Mouse (Mus musculus) stomach, embryonic 16.5 days (tissue): ENCODE data around the gene Pik3ip1. TPM values are rescaled to one million over a fixed set of nuclear protein-coding genes. Genes with fewer than 3 reads are reported as not detected.

Experiments used
- ATAC-seq: fragments of 200-750 bp; cut with Nextera tagmentation; 2 replicates; pipeline ENCODE4 v1.8.0; 2017; ENCODE audit warnings: moderate number of reproducible peaks, moderate TSS enrichment; ENCODE audit not compliant: insufficient read depth, low FRiP score
- H3K27ac ChIP-seq: fragments of 300-500 bp; sonication (generic); 2 replicates; pipeline ENCODE4 v1.5.1; 2014; ENCODE audit warnings: low read length
- H3K27me3 ChIP-seq: fragments of 300-500 bp; sonication (generic); 2 replicates; pipeline ENCODE4 v1.6.1; 2014; ENCODE audit warnings: low read length, control low read depth, mixed read lengths; ENCODE audit not compliant: control insufficient read depth, insufficient read depth
- H3K36me3 ChIP-seq: fragments of 300-500 bp; sonication (generic); 2 replicates; pipeline ENCODE4 v1.6.1; 2014; ENCODE audit warnings: low read length; ENCODE audit not compliant: control insufficient read depth, insufficient read depth
- H3K4me1 ChIP-seq: fragments of 300-500 bp; sonication (generic); 2 replicates; pipeline ENCODE4 v1.6.1; 2014; ENCODE audit warnings: low read length, control low read depth, mixed read lengths; ENCODE audit not compliant: control insufficient read depth, insufficient read depth
- H3K4me2 ChIP-seq: fragments of 300-500 bp; sonication (generic); 2 replicates; pipeline ENCODE4 v1.6.1; 2014; ENCODE audit warnings: low read depth, low read length, mixed read lengths
- H3K4me3 ChIP-seq: fragments of 300-500 bp; sonication (generic); replicated peaks from 2 replicates; pipeline ENCODE4 v1.5.1; 2014; ENCODE audit warnings: mild to moderate bottlenecking, low read length
- H3K9ac ChIP-seq: fragments of 300-500 bp; sonication (generic); 2 replicates; pipeline ENCODE4 v1.6.1; 2014; ENCODE audit warnings: low read length
- H3K9me3 ChIP-seq: fragments of 300-500 bp; sonication (generic); replicated peaks from 2 replicates; pipeline ENCODE4 v1.6.1; 2016; ENCODE audit warnings: low read length, control low read depth; ENCODE audit not compliant: control insufficient read depth
- WGBS: fragments of 180-500 bp; shearing (Covaris S2); extraction: QIAGEN DNeasy Blood & Tissue Kit; methylation state at CpG from one replicate; pipeline ENCODE4 v1.1.7; 2014; 5-methylcytosine and 5-hydroxymethylcytosine counted together
- polyA plus RNA-seq: library from polyadenylated mRNA; unstranded; fragments of >200 nt; fragmentation: Nextera tagmentation; extraction: Ambion mirVana; gene quantifications from 2 replicates; pipeline ENCODE4 v1.2.1, GENCODE M21; 2015

Pik3ip1 gene
- polyA plus RNA-seq, 1 experiment from 2014 or later, result 11.8 TPM

DNA sequence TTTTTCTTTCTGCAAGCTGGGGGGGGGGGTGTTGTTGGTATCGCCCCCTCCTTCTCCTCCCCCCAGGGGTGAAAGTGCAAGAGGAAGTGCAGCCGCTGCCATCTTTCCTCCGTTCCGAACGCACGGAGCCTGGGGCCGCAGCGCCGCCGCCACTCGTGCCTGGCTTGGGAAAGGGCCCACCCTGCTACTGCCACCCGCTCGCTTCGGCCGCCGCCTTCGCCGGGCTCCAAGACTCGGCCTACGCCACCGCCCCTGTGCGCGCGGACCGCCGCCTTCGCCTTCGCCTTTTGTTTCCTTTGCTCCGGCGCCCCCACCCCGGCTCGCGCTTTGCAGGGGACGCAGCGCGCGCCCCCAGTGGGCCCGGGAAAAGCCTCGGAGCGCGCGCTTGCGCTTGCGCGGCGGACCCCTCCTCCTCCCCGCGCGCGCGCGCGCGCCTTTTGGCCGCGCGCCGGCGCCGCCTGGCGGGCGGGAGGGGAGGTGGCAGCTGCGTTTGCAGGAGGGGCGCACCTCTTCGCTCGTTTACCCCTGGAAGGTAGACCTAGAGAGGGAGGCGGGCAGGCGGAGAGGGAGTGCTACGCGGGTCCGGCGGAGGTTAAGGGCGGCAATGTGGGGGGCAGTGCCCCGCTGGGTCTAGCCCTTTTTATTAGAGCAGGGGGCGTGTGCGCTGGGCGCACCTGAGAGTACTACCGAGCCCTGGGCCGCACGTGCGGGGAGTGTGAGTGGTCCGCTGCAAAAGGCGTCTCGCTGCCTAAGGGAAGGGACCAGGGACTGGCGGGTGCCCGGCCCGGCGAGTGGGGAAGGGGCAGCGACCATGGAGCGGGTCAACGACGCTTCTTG is 40.2 kb upstream of the Pik3ip1 start:
- H3K9me3 ChIP-seq, result no peaks in the 10 kb centered on the region

DNA sequence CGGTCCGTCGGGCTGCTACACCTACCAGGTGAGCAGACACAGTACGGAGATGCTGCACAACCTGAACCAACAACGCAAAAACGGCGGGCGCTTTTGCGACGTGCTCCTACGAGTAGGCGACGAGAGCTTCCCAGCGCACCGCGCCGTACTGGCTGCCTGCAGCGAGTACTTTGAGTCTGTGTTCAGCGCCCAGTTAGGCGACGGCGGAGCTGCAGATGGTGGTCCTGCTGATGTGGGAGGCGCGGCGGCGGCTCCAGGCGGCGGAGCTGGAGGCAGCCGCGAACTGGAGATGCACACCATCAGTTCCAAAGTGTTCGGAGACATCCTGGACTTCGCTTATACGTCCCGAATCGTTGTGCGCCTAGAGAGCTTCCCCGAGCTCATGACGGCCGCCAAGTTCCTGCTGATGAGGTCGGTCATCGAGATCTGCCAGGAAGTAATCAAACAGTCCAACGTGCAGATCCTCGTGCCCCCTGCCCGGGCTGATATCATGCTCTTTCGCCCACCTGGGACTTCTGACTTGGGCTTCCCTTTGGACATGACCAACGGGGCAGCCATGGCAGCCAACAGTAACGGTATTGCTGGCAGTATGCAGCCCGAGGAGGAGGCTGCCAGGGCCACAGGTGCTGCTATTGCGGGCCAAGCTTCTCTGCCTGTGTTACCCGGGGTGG is 39.4 kb upstream of the Pik3ip1 start:
- H3K4me2 ChIP-seq, result peak overlapping the region; percentile 97
- H3K4me1 ChIP-seq, result peaks cover 44% of the 10 kb centered on the region
- H3K4me3 ChIP-seq, result peak overlapping the region; percentile 85
- no peaks in the 10 kb centered on the region for H3K9me3 ChIP-seq
- peaks cover 7% of the 10 kb centered on the region; the same call in 1 of the 2 replicates for H3K36me3 ChIP-seq
- no peaks in the 10 kb centered on the region for H3K27me3 ChIP-seq
- H3K27ac ChIP-seq, result peak overlapping the region; percentile 100
- under 1% methylated on average over 50 of the region's 50 CpGs for WGBS
- H3K9ac ChIP-seq, result peak overlapping the region; percentile 99
- no peak for ATAC-seq

More for the DNA sequence above, 40.2 kb upstream of the Pik3ip1 start:
- ATAC-seq, result peak; percentile 74
- peak overlapping the region; percentile 85 for H3K4me3 ChIP-seq
- H3K9ac ChIP-seq, result peak overlapping the region; percentile 99
- peak overlapping the region; percentile 97 for H3K4me2 ChIP-seq
- H3K27me3 ChIP-seq, result no peaks in the 10 kb centered on the region
- under 1% methylated on average over 85 of the region's 92 CpGs for WGBS
- peak overlapping the region; percentile 100 for H3K27ac ChIP-seq
- H3K36me3 ChIP-seq, result peaks cover 7% of the 10 kb centered on the region; the same call in 1 of the 2 replicates
- H3K4me1 ChIP-seq, result peaks cover 39% of the 10 kb centered on the region

DNA sequence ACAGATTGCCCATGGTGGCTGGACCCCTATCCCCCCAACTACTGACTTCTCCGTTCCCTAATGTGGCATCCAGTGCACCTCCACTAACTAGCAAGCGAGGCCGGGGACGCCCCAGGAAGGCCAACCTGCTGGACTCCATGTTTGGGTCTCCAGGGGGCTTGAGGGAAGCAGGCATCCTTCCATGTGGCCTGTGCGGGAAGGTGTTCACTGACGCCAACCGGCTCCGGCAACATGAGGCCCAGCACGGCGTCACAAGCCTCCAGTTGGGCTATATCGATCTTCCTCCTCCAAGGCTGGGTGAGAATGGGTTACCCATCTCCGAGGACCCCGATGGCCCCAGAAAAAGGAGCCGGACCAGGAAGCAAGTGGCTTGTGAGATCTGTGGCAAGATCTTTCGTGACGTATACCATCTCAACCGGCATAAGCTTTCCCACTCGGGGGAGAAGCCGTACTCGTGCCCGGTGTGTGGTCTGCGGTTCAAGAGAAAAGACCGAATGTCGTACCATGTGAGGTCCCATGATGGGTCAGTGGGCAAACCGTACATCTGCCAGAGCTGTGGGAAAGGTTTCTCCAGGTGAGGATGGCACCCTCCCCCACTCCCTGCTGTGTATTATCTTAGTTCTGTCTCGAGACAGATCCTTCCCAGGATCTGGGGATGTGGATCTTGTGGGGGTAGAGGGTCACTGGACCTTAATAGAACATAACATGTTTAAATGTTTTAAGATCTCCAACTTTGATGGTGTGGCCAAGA is 38.7 kb upstream of the Pik3ip1 start:
- no peaks in the 10 kb centered on the region for H3K9me3 ChIP-seq
- peak overlapping the region; percentile 99 for H3K9ac ChIP-seq
- 2% methylated on average over 26 of the region's 26 CpGs for WGBS
- peak overlapping the region; percentile 97 for H3K4me2 ChIP-seq
- peaks cover 49% of the 10 kb centered on the region for H3K4me1 ChIP-seq
- H3K4me3 ChIP-seq, result peak overlapping the region; percentile 85
- no peak for ATAC-seq
- H3K36me3 ChIP-seq, result peaks cover 7% of the 10 kb centered on the region; the same call in 1 of the 2 replicates
- peak overlapping the region; percentile 100 for H3K27ac ChIP-seq
- no peaks in the 10 kb centered on the region for H3K27me3 ChIP-seq

DNA sequence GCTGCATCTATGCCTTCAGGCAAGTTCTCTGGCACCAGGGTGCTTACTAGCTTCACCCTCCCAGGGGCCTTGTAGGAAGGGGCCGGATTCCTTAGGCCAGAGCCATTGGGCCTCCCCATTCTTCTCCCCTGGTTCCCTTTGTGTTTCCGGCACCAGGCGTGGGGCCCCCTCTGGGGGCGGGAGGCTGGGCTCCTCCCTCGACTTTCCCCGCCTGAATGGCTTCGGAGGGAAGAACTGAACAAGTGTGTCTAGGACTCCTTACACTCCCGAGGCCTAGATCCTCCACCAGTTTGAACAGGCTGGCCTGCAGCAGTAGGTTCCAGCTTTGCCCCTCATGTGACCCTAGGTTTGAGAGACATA is 38.2 kb upstream of the Pik3ip1 start:
- Histone ChIP-seq H3K9me3 (no peaks in the 10 kb centered on the region), H3K4me2 (peak overlapping the region; percentile 97), H3K27ac (peak overlapping the region; percentile 100), H3K4me1 (peaks cover 48% of the 10 kb centered on the region), H3K36me3 (peaks cover 7% of the 10 kb centered on the region; the same call in 1 of the 2 replicates), H3K27me3 (no peaks in the 10 kb centered on the region), H3K9ac (peak overlapping the region; percentile 99), H3K4me3 (peak overlapping the region; percentile 85)
- peak; percentile 30 for ATAC-seq
- under 1% methylated on average over 8 of the region's 8 CpGs for WGBS

DNA sequence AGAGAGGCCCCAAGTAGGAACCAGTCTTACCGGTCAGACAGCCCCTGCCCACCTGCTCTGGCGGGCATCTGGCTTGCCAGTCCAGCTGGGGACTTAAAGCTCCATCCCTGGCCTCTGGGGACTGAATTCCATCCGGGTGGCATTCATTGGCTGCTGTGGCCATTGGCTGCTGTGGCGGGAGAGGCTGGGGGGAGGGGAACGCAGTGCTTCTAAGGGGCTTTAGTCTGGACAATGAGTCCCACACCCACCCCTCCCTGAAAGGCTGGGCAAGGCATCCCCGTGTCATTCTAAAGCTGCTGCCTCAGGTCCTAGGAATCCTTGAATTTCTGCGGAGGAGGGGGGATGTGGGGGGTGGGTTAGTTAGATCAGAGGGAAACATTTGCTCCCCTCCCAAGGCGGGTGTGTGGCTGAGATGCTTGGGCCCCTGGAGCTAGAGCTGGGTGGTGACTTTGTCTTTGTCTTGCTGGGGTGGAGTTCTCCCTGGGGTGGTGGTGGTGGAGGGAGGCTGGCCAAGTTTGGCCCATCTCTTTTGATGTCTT is 37.4 kb upstream of the Pik3ip1 start:
- Histone ChIP-seq H3K27me3 (no peaks in the 10 kb centered on the region), H3K36me3 (peaks cover 7% of the 10 kb centered on the region; the same call in 1 of the 2 replicates), H3K4me1 (peaks cover 44% of the 10 kb centered on the region), H3K9ac (peak overlapping the region; percentile 99), H3K4me3 (peak overlapping the region; percentile 85), H3K4me2 (peak overlapping the region; percentile 97), H3K9me3 (no peaks in the 10 kb centered on the region), H3K27ac (peak overlapping the region; percentile 100)
- 2% methylated on average over 8 of the region's 8 CpGs for WGBS
- ATAC-seq, result no peak

DNA sequence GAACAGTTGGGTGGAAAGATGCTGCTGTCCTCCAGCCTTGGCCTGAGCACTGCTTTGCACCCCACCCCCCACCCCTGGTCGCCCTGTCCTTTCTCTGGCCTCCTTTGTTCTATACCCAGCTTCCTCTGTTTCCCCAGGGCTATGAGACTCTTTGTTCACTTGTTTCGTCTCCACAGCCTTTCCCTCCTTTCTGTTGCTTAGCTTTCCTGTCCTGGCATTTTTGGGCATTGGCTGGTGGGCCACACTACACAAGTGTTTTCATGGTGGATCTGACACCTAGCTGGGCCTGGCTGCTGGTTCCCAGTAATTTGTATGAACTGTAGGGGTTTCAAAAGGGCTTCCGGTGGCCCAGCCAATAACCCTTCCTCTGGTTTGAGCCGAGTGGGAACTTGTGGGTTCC is 36.8 kb upstream of the Pik3ip1 start:
- no peak for ATAC-seq

DNA sequence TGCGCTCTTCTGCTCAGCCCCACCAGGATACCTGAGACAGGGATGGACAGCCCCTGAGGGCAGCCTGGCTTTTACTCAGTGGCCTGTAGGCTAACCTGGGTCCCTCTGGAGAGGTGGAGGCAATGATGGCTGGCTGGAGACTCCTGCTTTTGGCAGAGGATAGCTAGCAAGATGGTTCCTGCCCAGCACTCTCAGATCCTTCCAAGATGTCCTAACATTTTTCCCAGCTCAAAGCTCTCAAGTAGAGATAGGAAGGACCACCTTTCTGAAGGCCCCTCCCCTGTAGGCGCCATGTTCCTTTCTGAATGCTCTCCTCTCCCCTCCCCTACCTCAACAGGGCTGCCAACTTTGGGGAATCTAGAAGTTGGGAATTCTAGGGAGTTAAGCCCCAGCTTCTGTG is 35.6 kb upstream of the Pik3ip1 start:
- no peak overlapping the region for H3K9ac ChIP-seq
- WGBS, result 80% methylated on average over 2 of the region's 2 CpGs
- H3K9me3 ChIP-seq, result no peaks in the 10 kb centered on the region
- H3K36me3 ChIP-seq, result peaks cover 16% of the 10 kb centered on the region
- no peak overlapping the region for H3K27ac ChIP-seq
- no peak overlapping the region for H3K4me2 ChIP-seq
- no peaks in the 10 kb centered on the region for H3K27me3 ChIP-seq
- H3K4me3 ChIP-seq, result no peak overlapping the region
- no peak for ATAC-seq
- H3K4me1 ChIP-seq, result peaks cover 35% of the 10 kb centered on the region

More for the DNA sequence above, 36.8 kb upstream of the Pik3ip1 start:
- WGBS, result 35% methylated on average over 4 of the region's 4 CpGs
- Histone ChIP-seq H3K9ac (peak overlapping the region; percentile 99), H3K36me3 (peaks cover 7% of the 10 kb centered on the region; the same call in 1 of the 2 replicates), H3K27me3 (no peaks in the 10 kb centered on the region), H3K4me2 (peak overlapping the region; percentile 97), H3K9me3 (no peaks in the 10 kb centered on the region), H3K4me3 (peak overlapping the region; percentile 85), H3K27ac (peak overlapping the region; percentile 100), H3K4me1 (peaks cover 39% of the 10 kb centered on the region)

DNA sequence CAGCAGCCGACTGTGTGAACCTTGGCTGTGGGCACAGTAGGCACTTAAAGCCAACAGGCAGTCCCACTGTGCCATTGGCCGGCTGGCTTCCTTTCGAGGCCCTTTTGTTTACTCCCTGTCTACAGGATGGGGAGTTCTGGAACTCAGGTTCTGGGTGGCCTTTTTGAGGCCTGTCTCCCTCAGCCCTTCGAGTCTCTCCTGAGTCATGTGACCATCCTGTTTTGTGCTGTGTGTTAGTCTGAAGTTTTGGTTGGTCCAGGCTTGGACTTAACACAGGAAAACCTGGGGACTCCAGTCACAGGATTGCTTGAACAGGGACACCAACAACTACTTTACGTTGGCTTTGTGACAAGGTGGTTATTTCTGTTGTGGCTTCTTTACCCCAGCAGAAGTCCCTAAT is 34.1 kb upstream of the Pik3ip1 start:
- no peaks in the 10 kb centered on the region for H3K9me3 ChIP-seq
- no peak overlapping the region for H3K27ac ChIP-seq
- no peak overlapping the region for H3K4me3 ChIP-seq
- H3K27me3 ChIP-seq, result no peaks in the 10 kb centered on the region
- 53% methylated on average over 5 of the region's 5 CpGs for WGBS
- H3K36me3 ChIP-seq, result peaks cover 23% of the 10 kb centered on the region
- H3K4me1 ChIP-seq, result peaks cover 35% of the 10 kb centered on the region
- no peak for ATAC-seq
- H3K9ac ChIP-seq, result no peak overlapping the region
- no peak overlapping the region for H3K4me2 ChIP-seq
